Comparison of ENCODE assay signal across 8 mouse cellular contexts in the genomic region with DNA sequence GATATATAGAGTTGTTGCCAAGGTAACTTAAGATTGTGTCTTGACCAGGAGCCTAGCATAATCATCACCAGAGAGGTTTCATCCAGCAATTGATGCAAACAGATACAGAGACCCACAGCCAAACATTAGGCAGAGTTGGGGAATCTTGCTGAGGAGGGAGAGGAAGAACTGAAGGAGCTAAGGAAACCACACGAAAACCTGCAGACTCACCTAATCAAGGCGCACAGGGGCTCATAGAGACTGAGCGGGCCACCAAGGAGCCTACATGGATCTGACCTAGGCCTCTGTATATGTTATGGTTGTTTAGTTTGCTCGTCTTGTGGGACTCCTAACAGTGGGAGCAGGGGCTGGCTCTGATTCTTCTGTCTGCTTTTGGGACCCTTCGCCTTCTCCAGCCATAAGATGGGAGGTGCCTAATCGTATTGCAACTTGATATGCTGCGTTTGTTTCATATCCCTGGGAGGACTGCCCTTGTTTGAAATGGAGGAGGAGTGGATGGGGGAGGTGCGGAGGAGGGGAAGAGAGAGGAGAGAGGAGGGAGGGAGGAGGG. TPM values are rescaled to one million over a fixed set of nuclear protein-coding genes. Genes with fewer than 3 reads are reported as not detected.
DNase-seq lines count a peak whose midpoint lies in the region; ATAC-seq and TF ChIP-seq lines count a peak whose summit lies in the region.

No protein-coding gene starts in this region.

- peak overlapping the region; percentile 40; the same call in 1 of the 2 replicates for H3K27ac ChIP-seq in gastrocnemius, adult 2 months
- H3K27ac ChIP-seq in embryonic facial prominence, embryonic 14.5 days (replicated peaks; ENCODE audit: low read depth, low read length), result peak overlapping the region; percentile 70; the same call in 1 of the 2 replicates

- in situ Hi-C loops in Patski (cut with MboI; ENCODE audit: low pct_unique_long_range_greater_than_20kb), result loop anchor here (5.0 kb wide), 1 partner anchor 194 kb away; no protein-coding TSS in a partner anchor

- intact Hi-C loops in gastrocnemius, adult 2 months (cut with DNase I), result loop anchor here (2.0 kb wide), 1 partner anchor 192 kb away; no protein-coding TSS in a partner anchor
- intact Hi-C loops in gastrocnemius, postnatal 36 days (cut with DNase I), result loop anchor here (5.0 kb wide), 1 partner anchor 189 kb away; no protein-coding TSS in a partner anchor
- intact Hi-C loops in left cerebral cortex, postnatal 25 days (cut with DNase I), result loop anchor here (2.0 kb wide), 1 partner anchor 192 kb away; no protein-coding TSS in a partner anchor

- peak overlapping the region; percentile 44 for H3K4me2 ChIP-seq in embryonic facial prominence, embryonic 14.5 days (ENCODE audit: low read depth, low read length)

- no peaks in the 10 kb centered on the region for H3K9me3 ChIP-seq in embryonic facial prominence, embryonic 14.5 days (ENCODE audit: control insufficient read depth, low read length)

- POLR2A ChIA-PET in Patski (lab: Charles Lee), result interaction anchor here (0.7 kb wide), 1 partner anchor 92 kb away, joined by 3 read pairs; no protein-coding TSS in a partner anchor

- WGBS in embryonic facial prominence, embryonic 14.5 days, result 23% methylated on average over 7 of the region's 8 CpGs

- H3K36me3 ChIP-seq in embryonic facial prominence, embryonic 14.5 days (ENCODE audit: control insufficient read depth, insufficient read depth, low read length), result no peaks in the 10 kb centered on the region

- no peak for TF ChIP-seq CTCF in gastrocnemius, adult 2 months (IDR thresholded peaks at IDR 0.05)
- TF ChIP-seq CTCF in Patski (IDR thresholded peaks at IDR 0.05), result no peak

- H3K4me3 ChIP-seq in gastrocnemius, adult 2 months, result peak overlapping the region; percentile 40; the same call in 1 of the 2 replicates
- H3K4me3 ChIP-seq in embryonic facial prominence, embryonic 14.5 days (ENCODE audit: low read depth, low read length), result peak overlapping the region; percentile 0; the same call in 1 of the 2 replicates

- H3K9ac ChIP-seq in embryonic facial prominence, embryonic 14.5 days (ENCODE audit: low read depth, low read length), result no peak overlapping the region; the same call in 1 of the 2 replicates

- H3K27me3 ChIP-seq in Patski, result no peaks in the 10 kb centered on the region
- no peaks in the 10 kb centered on the region for H3K27me3 ChIP-seq in embryonic facial prominence, embryonic 14.5 days (replicated peaks; ENCODE audit: control insufficient read depth, insufficient read depth, low read length)

- CTCF ChIA-PET in Patski (lab: Charles Lee), result interaction anchor here (0.8 to 1.6 kb wide), 10 partner anchors 12 to 193 kb away, joined by 3 to 10 read pairs (median 3); no protein-coding TSS in a partner anchor

- no peak for DNase-seq in gastrocnemius, adult 2 months
- no peak for DNase-seq in gastrocnemius, postnatal 36 days
- no peak for DNase-seq in Patski (ENCODE audit: low read depth, low spot score)
- DNase-seq in embryonic facial prominence, embryonic 14.5 days (ENCODE audit: low spot score), result peak; percentile 62
- peak; percentile 59 to 71 for DNase-seq in kidney, postnatal 4 days
- no peak for DNase-seq in natural killer cell, adult 2 months (ENCODE audit: low spot score in 2 of 2)
- DNase-seq in gastrocnemius, postnatal 4 days (ENCODE audit: low spot score in 2 of 2), result no peak
- DNase-seq in left cerebral cortex, postnatal 25 days (ENCODE audit: low spot score in 2 of 2), result no peak

- no peaks in the 10 kb centered on the region for H3K4me1 ChIP-seq in embryonic facial prominence, embryonic 14.5 days (ENCODE audit: control insufficient read depth, insufficient read depth, low read length)

- peak; percentile 37 for ATAC-seq in Patski
- ATAC-seq in embryonic facial prominence, embryonic 14.5 days (ENCODE audit: low read depth), result peak; percentile 51

RNA-seq across cellular contexts. Expression of a gene that starts 24.5 kb away (rescaled TPM):
- not detected for total RNA-seq in gastrocnemius, adult 2 months (2021)
- total RNA-seq in gastrocnemius, postnatal 36 days (2021), result under 1 TPM; 0.05 to 0.10 TPM
- not detected for polyA plus RNA-seq in Patski (2021)
- 0.46 and 0.54 TPM in 2 replicates for polyA plus RNA-seq in embryonic facial prominence, embryonic 14.5 days (2014; fragmentation: Nextera tagmentation; extraction: Ambion mirVana)
- under 1 TPM in 1 of 2 experiments, not detected in 1; 0.13 TPM for total RNA-seq in gastrocnemius, postnatal 4 days (2021)
- total RNA-seq in left cerebral cortex, postnatal 25 days (2021), result 100 to 1,000 TPM in 1 of 2 experiments, 10 to 100 TPM in 1; 82.6 to 104 TPM

Comparison
In these comparisons a context has a peak if more than half of its experiments do, and no peak if none do; other contexts are left out.
1. DNase-seq: peak in embryonic facial prominence, embryonic 14.5 days (single experiment) and kidney, postnatal 4 days (2 of 2); none in gastrocnemius, adult 2 months (single experiment), gastrocnemius, postnatal 36 days (0 of 2), Patski (single experiment), natural killer cell, adult 2 months (0 of 2), gastrocnemius, postnatal 4 days (0 of 2) and left cerebral cortex, postnatal 25 days (0 of 2).
2. RNA of a gene that starts 24.5 kb away (total RNA-seq): 82.6 to 104 TPM in left cerebral cortex, postnatal 25 days; 0.13 TPM in gastrocnemius, postnatal 4 days, 0.05 to 0.10 TPM in gastrocnemius, postnatal 36 days and not detected in gastrocnemius, adult 2 months; every median in the first group is over 10 times any median in the second.